Mouse (Mus musculus) thymus, postnatal 14 days (tissue): Measurements from ENCODE around the gene Ehbp1l1.

Source experiments
- DNase-seq: peaks from one replicate; pipeline ENCODE4 v3.0.0; 2021

The Ehbp1l1 gene

DNA sequence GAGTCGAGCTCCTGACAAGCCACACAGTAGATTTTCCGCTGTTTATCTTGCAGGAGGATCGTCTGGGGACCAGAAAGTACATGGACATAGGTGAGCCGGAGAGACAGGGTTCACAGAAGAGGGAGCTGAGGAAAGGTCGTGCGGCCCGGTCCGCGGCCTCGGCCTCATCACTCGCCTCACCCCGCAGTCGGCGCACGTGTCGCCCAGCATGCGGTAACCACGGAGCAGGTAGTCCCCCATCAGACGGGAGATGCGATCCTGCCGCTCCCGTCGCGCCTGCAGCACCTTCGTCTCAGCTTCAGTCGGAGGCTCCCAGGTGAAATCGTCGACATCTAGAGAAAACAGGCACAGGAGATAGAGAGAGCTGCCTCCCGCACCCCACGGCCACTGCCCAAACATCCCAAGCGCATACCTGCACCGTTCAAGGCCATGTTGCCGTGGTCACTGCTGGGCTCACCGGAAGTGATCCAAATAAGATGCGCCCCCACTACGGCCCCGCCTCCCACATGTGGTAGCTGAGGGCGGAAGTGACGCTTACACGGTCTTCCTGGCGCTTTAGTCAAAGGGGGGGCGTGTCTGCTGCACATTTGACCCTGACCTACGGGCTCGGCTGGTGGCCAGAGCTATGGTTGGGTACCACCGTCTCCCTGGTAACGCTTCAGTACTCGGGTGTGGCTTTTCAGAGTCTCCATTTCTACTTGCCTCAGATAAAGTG is 5.3 kb upstream of the Ehbp1l1 start:
- DNase-seq = peak; percentile 90

DNA sequence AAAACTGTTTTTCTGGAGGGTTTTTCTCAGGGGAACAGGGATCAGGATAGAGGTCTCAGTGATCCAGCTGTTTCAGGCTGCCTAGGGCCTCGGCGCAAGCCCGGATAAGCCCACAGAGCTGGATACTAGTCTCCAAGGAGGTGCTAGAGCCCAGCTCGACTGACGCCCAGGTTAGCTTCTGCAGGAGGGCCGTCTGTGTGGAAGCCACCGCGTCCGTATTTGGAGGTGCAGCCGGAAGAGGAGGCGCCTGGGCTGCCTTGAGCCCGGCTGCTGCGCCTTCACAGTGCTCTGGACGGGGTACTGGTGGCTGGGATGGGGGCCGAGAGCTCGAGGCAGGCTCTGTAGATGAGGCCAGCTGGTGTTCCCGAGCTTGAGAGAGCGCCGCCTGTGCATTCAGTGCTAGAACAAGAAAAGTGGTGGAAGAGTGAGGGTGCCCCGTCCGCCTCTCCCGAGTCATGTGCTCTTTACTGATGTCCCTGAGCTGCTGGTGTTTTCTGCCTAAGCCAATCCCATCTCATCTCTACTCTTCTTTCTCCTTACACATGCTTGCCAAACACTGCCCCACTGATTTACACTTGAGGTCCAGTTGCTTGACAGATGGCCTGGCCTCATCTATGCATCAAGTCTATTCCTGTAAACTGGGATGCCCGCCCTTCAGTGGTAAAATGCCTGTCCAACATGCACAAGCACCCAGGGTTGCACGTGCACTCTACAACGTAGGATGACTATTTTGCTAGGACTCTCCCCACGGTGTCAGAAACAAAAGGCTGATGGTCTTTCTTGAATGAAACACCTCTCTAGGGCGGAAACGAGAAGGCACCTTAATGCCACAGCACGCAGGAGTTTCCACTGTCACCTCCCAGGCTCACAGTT is 4.4 kb upstream of the Ehbp1l1 start:
- peak; percentile 66 for DNase-seq

DNA sequence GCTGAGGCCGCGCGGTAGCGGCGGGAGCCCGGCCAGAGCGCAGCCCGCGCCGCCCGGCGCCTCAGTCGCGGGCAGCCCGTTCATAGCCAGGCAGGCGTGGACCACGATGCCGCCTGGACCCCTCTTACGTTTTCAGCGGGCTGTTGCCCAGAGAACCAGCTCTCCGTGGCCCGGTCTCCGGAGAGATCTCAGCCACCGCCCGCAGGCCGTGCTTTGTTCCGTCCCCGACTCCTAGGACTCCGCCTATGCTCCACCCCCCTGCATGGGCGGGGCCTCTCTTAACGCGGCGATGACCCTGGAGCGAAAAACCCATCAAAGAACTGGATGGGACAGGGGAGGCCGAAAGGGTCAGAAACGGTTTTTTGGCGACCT is 3.3 kb upstream of the Ehbp1l1 start, which contains the start of gene Fam89b:
Fam89b (minus strand) TSS at position 210 of the 372 bp plus-strand sequence.
- peak; percentile 90 for DNase-seq

DNA sequence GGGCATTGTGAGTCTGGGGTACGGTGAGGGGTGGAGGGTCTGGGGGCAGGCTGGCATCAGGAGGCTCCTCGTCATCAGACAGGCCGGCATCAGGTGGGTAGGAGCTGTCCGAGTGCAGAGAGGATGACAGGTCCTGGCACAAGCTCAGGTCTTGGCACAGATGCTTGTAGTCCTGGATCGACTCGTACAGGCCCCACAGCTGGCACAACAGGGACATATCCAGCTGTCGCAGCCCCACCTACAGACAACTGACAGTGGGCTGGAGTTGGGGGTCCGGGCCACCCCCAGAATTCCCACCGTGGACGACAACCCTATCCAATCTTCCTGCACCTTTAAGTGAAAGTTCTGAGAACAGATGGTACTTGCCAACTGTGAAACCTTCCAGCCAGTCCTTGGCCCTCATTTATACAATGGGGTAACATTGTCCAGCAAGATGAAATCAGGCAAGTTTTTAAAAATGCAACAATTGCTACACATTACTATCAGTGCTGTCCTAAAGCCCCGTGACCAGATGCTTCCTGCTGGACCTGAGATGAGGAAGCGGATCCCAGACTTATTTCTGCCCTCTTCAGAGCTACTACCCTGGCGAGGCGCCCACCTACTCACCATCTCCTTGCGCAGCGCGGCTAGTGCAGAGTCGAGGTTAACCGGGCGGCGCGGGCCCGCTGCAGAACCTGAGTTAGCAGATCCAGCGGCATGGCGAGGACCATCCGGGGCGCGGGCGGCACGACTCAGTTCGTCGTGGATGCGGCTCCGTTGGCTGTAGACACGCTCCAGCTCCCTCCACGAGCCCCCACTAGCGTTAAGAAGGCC is 2.7 kb upstream of the Ehbp1l1 start:
- peak; percentile 66 for DNase-seq

DNA sequence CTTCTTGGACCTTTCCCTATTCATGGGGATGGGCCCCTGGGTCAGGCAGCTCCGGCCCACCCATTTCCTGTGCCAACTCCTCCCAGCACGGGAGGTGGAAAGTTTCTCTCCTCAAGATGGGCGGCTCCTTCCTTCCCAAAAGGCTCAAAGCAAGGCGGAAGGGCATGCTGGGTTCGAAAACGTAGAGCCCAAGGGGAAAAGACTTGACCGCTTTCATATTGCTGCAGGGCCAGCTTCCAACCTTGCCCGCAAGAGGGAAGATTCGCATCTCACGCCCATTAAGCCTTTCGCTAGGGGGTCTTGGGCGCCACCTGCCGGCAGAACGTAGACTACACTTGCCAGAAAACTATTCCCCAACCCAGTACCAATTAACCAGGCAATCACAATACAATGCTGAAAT is 1.6 kb upstream of the Ehbp1l1 start:
- peak; percentile 90 for DNase-seq

DNA sequence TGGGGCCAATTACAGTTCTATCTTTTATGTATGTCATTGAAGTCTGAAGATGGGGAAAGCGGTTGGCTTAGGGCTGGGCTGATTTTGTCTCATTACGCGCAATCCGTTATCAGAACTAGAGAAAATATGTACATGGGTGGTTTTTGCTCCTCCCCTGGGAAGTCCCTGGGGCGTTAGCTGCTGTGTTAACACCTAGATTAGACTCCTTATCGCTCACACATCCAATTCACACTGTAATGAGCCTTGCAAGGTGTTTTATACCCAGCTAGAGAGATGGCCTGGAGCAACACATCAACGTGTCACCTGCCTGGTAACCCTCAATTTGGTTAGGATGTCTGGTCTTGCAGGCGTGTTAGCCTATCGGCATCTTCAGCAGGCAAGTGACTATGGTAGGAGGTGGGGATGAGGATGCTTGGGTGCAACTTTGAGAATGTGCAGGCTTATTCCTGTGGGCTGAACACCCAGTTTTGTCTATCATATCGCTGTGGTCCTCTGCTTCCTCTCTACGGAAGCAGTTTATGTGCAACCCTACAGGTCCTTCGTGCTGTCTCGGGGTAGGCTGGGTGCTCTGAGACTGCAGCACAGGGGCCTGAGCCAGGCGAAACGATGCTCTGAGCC is 953 bp upstream of the Ehbp1l1 start:
- DNase-seq = peak; percentile 5

DNA sequence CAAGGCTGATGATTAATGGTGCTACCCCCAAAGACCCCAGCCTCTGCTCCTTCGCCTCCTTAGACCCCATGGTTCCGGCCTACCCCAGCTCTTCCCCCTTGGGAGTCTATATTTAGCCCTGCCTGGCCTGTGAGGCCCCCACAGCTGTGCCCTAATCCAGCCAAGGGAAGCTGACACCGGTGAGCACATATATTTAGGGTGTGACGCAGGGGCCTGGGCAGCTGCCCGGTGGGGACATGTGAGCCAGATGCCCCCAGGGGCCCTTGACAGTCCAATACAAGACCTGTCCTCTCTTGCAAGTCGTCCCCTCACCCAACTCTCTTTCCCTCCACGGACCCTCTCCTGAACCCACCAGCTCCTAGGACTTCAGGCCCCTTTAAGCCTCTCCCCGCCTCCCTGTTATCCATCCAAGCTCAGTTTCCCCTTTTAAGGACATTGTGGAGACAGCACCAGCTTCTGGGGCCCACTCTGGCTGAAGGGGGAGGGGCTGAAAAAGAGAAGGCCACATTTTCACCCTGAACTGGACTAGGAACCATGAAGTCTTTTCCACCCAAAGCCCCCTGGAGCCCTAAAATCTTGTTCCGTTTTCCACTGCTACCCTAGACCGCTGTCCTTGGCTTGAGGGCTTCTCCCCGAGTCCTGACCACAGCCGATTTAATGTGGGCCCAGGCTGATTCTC is 949 bp downstream of the Ehbp1l1 start:
- no peak for DNase-seq

DNA sequence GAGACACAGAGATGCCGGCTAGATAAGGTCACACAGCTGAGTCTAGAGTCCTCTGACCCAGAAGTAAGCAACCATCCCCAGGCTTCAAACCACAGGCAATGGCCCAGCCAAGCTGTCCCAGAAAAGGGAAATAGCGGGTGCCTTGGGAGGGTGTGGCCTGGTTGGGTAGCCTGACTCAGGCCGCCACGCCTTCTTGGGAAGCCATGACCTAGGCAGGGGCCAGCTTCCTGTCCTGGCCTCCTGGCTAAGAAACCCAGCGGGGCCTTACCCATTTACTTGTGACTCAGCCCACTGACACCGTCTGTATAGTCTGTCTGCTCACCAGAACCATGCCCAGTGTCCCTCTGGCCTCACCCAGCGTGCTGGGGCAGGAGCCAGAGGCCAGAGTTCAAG is 1.6 kb downstream of the Ehbp1l1 start:
- no peak for DNase-seq

DNA sequence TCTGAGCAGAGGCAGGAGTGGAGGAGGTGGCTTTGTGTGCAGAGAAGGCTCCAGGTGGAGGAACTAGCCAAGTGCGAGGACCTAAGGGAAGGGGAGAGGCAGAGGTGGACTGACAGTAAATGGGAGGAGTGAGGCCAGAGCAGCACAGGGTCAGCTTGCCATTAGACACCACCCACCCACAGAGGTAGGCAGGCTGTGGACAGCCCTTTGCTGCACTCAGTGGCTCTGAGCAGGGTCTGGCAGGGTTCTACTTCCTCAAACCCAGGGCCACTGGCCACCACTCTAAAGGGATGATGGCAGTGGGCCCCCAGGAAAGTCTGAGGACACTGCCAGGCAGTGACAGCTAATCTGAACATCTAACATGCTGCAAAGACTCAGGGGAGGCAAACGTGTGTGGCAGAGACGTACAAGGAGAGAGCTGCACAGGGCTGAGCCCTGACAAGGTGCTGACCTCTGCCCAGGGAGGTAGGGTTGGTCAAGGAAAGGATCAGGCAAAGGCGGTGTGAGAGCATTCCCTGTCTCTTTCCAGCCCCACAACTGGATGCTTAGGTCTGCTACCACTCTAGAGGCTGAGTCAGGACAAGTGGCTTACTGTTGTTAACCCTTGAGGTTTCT is 2.1 kb downstream of the Ehbp1l1 start:
- DNase-seq = no peak

DNA sequence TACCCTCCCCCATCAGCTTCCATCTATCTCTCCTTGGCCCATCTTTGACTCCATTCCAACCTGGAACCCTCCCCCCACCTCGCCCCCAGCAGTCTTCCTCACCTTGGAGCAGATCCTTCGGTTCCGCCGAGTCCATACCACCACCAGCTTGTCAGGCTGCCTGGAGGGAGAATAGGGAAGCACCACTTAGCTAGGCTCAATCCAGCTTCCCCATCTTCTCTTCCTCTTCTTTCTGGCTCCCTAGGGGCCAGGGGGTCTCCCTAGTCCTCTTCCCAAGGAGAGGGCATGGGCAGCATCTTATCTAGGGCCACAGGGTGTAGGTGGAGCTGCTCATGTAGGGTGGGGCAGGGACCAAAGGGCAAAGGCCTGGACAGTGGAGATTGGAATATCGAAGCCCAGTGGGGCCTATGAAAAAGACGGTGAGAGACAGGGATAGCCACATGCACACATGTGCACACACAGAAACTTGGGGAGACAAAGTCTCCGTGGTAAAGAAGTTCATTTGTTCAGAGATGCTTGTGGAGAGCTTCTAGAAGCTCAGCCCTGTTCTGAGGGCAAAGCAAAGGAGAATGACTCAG is 3.2 kb downstream of the Ehbp1l1 start:
- no peak for DNase-seq

DNA sequence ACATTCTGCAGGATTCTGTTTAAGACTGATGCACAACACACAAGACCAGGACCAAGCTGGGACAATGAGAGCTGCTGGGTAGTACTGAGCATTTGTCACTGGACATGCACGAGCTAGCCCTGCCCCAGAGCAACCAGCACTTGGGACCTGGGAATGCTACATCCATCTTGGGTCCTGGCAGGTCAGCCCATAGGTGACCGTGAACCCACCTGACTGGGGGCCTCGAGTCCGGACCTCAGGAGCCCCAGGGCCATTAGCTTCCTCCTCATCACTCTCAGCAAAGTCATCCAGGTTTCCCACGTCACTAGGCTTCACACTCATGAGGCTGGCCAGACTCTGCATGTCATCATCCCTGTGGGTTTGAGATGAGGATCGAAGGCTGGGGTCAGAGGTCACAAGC is 4.9 kb downstream of the Ehbp1l1 start:
- DNase-seq = no peak

DNA sequence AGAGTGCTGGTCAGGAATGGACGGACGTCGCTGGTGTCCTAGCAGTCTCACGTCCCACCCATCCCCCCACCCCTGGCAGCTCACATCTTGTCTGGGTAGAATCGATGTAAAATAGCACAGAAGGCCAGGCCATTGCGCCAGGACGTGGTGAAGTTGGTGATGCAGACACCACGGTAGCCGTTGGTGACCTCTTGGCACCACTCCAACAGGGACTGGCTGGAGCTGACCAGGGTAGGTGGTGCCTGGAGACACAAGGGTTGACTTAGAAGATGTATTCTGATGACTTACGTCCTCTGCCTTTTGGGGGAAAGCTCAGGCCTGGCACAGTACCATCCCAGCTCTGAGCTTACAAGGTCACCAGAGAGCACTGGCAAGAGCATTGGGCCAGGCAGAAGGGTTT is 9.2 kb downstream of the Ehbp1l1 start:
- no peak for DNase-seq

DNA sequence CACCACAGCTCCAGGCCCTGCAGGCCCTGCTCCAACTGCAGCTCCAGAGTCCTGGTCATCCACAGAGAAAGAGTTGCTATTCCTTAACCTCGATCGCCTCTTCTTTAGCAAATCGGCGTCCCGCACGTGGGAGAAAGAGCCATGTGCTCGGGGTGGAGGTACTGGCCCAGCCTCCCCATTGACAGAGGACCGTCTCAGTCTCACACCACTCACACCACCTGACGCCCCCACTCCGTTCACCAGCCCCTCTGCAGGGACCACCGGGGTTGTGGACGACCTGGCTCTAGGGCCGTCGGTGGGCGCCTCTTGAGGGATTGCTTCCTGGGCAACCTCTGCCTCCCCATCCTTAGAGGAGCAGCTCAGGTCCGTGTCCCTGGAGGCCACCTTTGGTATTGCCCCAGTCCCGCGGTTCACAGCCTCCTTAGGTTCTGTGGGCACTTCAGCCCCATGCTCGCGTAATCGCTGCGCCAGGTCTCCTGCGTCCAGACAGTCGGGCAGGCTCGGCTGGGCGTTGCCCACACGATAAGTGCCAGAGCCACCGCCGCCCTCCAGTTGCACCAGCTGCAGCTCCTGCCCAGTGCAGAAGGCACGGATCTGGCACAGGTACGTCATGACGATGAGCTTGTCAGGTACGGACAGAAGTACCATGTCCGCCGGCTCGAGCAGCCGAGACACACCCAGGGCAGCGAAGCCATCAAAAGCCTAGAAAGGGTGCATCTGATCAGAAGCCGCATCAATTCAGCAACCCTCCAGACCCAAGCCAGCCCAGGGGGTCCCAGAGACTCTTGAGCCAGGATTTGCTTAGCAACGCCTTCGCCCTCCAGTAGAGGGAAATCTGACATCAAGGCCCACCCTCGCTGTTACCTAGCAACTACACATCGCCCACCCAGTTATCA is 10.1 kb downstream of the Ehbp1l1 start:
- DNase-seq = no peak

DNA sequence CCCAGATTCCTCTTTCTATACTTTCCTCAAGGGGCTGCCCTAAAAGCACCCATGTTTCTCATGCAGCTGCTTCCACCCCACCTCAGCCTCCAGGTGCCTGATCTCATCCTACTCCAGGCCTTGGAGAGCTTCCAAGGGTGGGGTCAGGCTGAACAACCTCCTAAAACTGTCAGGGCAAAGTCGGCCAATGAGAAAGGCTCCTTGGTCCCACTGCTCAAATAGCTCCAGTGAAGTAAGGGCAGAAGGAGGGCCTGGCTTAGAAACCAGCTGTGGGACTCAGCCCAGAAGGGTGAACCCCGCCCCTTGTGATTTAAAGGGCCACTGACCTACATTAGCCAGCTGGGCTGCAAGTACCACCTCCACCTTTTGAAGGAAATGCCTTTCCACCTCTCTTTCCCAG is 12.4 kb downstream of the Ehbp1l1 start:
- DNase-seq = no peak

DNA sequence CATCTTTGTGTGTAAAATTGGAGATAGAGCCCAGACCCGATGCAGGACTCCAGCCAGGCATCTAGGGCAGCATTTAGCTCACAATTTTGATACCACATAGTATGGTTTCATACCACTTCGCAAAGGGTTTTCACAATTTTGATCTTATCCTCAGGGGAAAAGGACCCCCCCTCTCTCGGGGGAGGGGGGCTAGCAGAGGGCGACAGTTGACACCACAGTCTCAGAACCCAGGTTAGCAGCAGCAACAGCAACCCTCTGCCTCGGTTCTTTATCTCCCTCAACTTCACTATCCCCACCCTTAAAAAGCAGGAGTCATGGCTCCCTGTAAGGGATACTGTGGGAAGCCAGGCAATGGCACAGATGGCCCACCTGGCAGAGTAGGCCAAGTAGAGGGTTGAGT is 12.9 kb downstream of the Ehbp1l1 start:
- DNase-seq = no peak

DNA sequence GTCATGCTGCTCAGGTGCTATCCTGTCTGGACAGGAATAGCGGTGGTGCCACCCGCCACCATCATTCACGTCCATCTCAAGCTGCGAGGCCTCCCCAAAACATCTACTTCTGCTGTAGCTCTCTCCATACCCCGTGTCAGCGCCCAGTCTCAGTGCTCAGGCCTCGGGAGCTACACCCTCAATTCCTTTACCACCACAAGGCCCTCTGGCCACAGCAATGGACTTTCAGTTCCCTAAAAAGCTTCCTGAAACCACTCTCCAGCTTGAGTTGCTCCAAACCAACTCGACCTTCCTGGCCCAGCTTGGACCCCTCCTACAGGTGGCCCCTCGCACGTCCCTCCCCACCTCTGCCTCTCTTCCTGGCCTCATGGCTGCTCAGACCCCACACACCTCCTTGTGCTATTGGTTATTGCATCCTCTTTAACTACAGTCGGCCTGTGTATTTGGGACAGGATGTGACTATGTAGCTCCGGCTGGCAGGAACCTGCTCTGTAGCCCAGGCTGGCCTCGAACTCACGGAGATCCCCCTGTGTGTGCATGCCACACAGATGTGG is 14.1 kb downstream of the Ehbp1l1 start:
- no peak for DNase-seq

DNA sequence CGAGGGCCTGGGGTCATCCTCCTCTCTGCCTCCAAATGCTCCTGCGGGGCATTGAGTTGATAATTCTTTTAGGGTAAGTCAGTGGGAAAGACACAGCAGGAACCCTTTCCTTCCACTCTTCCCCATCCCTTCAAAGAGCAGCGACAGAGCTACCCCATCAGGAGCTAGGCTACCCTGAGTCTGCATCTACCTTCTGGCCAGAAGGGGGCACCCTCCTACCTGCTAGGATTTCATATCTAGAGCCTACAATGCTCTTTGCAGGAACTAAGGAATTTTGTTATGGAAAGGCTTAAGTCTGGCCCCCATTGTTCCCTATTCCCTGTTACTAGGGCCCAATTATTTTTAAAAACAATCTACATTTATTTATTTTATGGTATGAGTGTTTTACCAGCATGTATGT is 14.9 kb downstream of the Ehbp1l1 start:
- peak; percentile 76 for DNase-seq

DNA sequence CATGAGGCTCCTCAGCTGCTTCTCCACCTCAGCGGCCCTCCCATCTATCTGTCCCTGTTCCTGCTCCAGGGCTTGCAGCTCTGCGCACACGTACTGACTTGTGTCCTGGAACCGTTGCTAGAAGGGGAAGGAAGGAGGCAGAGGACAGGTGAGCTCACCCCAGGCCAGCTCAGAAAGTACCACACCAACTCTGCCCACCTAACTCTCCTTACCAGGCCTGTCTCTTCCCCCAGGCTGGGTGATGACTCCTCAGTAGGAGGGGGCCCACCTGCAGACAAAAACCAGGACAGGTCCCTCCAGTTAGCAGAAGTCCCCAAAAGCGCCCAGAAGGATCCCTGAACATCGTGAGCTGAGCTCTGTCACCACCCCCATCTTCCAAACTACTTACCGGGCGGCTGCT is 15.5 kb downstream of the Ehbp1l1 start:
- DNase-seq = no peak

DNA sequence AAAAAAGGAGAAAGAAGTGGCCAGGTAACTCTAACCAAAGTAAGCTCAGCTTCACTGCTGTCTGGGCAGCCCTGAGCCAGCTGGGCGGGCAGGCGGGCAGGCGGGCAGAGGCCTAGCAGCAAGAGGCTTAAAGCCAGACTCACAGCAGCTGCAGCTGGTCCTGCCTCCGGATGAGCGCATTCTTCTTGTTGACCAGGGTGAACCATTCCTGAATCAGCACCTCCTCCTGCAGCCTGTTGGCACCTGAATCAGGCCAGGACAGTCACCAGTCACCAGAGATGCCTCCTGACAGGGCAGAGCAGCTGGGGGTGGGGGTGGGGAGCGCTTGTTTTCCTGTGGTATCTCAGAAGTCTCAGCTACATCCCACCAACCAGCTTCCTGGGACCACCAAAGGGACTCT is 16.0 kb downstream of the Ehbp1l1 start:
- DNase-seq = no peak
